Mouse (Mus musculus) hindbrain, embryonic 12.5 days (tissue): ENCODE measurements around the gene Olfr95. TPM values are rescaled to one million over a fixed set of nuclear protein-coding genes. Genes with fewer than 3 reads are reported as not detected.
"Not testable (repeated sequence)": the region's sequence is repeated elsewhere in the genome, so short reads cannot be mapped to it uniquely, and the experiment has no call there.

Source experiments
- ATAC-seq: fragments of 200-750 bp; cut with Nextera tagmentation; 2 replicates; pipeline ENCODE4 v1.8.0; 2017; ENCODE audit warnings: moderate TSS enrichment; ENCODE audit not compliant: low FRiP score
- H3K27ac ChIP-seq: fragments of 300-500 bp; sonication (generic); 2 replicates; pipeline ENCODE4 v1.5.1; 2016; ENCODE audit warnings: mild to moderate bottlenecking
- H3K27me3 ChIP-seq: fragments of 300-500 bp; sonication (generic); 2 replicates; pipeline ENCODE4 v1.6.1; 2016; ENCODE audit warnings: mild to moderate bottlenecking
- H3K36me3 ChIP-seq: fragments of 300-500 bp; sonication (generic); 2 replicates; pipeline ENCODE4 v1.6.1; 2016; ENCODE audit warnings: mild to moderate bottlenecking
- H3K4me1 ChIP-seq: fragments of 300-500 bp; sonication (generic); 2 replicates; pipeline ENCODE4 v1.6.1; 2016
- H3K4me2 ChIP-seq: fragments of 300-500 bp; sonication (generic); replicated peaks from 2 replicates; pipeline ENCODE4 v1.6.1; 2016; ENCODE audit warnings: mild to moderate bottlenecking
- H3K4me3 ChIP-seq: fragments of 300-500 bp; sonication (generic); 2 replicates; pipeline ENCODE4 v1.5.1; 2016; ENCODE audit warnings: mild to moderate bottlenecking
- H3K9ac ChIP-seq: fragments of 300-500 bp; sonication (generic); 2 replicates; pipeline ENCODE4 v1.6.1; 2016; ENCODE audit warnings: mild to moderate bottlenecking, moderate library complexity
- H3K9me3 ChIP-seq: fragments of 300-500 bp; sonication (generic); replicated peaks from 2 replicates; pipeline ENCODE4 v1.6.1; 2016; ENCODE audit warnings: mild to moderate bottlenecking
- WGBS: fragments of 180-500 bp; shearing (Covaris S2); methylation state at CpG from one replicate; pipeline ENCODE4 v1.1.7; 2016; 5-methylcytosine and 5-hydroxymethylcytosine counted together
- polyA plus RNA-seq: library from polyadenylated mRNA; unstranded; fragments of >200 nt; fragmentation: Nextera tagmentation; extraction: Ambion mirVana; gene quantifications from 2 replicates; pipeline ENCODE4 v1.2.1, GENCODE M21; 2016

The Olfr95 gene
- polyA plus RNA-seq, result not detected in 2 replicates

DNA sequence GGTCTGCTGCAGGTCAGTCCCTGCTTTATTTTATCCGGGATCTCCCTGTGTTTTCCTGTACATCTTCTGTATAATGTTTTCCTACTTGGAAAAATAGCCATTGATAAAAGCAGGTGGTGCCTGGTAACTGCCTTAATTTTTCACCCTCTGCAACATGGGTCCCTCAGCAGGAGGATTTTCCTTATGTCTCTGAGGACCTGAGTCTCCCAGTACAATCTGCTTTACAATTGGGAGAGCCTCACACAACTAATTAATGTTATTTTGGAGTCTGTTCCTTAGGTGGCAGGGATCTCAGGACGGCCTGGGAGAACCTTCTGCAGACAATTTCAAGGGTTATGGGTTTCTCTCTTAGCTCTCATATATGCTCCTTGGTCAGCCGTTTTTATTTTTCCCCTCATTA lies at the start of gene Olfr95:
Gene Olfr95 (minus strand): TSS at position 101 of the 400 bp plus-strand sequence.
- 77% methylated on average over 3 of the region's 3 CpGs for WGBS
- Histone ChIP-seq H3K9ac (no peak within 1 kb of the TSS), H3K4me3 (no peak within 1 kb of the TSS), H3K27ac (no peak within 1 kb of the TSS), H3K4me1 (peaks cover 4% of the 10 kb centered on the region; the same call in 1 of the 2 replicates), H3K9me3 (no peaks in the 10 kb centered on the region), H3K36me3 (no peaks in the 10 kb centered on the region), H3K27me3 (peaks cover 19% of the 10 kb centered on the region), H3K4me2 (no peak within 1 kb of the TSS)
- no peak for ATAC-seq

GRCm38 (mm10) chr17:37250544-37250943 lies 37.6 kb upstream of the Olfr95 start:
- H3K36me3 ChIP-seq, result no peaks in the 10 kb centered on the region
- H3K4me3 ChIP-seq, result no peak overlapping the region
- H3K27me3 ChIP-seq, result no peaks in the 10 kb centered on the region
- ATAC-seq, result no peak
- no peaks in the 10 kb centered on the region for H3K4me1 ChIP-seq
- no peak overlapping the region for H3K9ac ChIP-seq
- H3K27ac ChIP-seq, result no peak overlapping the region
- H3K4me2 ChIP-seq, result no peak overlapping the region
- no peaks in the 10 kb centered on the region for H3K9me3 ChIP-seq
- WGBS, result 15% methylated on average over 1 of the region's 1 CpGs

GRCm38 (mm10) chr17:37249460-37249859 lies 36.5 kb upstream of the Olfr95 start:
- Histone ChIP-seq H3K27ac (no peak overlapping the region), H3K9me3 (no peaks in the 10 kb centered on the region), H3K4me1 (no peaks in the 10 kb centered on the region), H3K4me3 (no peak overlapping the region), H3K27me3 (no peaks in the 10 kb centered on the region), H3K9ac (no peak overlapping the region), H3K36me3 (no peaks in the 10 kb centered on the region), H3K4me2 (no peak overlapping the region)
- no peak for ATAC-seq

DNA sequence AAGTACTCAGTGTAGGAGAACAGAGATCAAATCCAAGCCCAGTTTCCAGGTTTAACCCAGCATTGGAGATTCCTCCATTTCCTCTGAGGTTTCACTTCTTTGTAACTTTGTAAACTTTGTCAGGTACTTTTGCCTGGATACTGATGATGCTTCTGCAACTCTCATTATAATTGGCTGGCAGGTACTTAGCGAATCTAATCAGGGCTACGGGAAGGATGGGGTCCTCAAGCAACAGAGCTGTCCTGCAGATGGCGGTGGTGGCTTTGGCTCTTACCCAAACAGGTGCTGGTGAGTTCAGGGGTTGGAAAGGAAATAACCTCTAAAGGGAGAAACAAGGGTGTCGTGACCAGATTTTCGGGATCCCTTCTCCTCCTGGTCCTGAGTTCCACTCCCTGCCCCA lies 33.8 kb upstream of the Olfr95 start:
- H3K9me3 ChIP-seq, result no peaks in the 10 kb centered on the region
- no peak overlapping the region for H3K27ac ChIP-seq
- no peaks in the 10 kb centered on the region for H3K36me3 ChIP-seq
- ATAC-seq, result no peak
- no peaks in the 10 kb centered on the region for H3K27me3 ChIP-seq
- no peak overlapping the region for H3K4me3 ChIP-seq
- H3K4me1 ChIP-seq, result no peaks in the 10 kb centered on the region
- H3K9ac ChIP-seq, result no peak overlapping the region
- no peak overlapping the region for H3K4me2 ChIP-seq
- 43% methylated on average over 5 of the region's 5 CpGs for WGBS

DNA sequence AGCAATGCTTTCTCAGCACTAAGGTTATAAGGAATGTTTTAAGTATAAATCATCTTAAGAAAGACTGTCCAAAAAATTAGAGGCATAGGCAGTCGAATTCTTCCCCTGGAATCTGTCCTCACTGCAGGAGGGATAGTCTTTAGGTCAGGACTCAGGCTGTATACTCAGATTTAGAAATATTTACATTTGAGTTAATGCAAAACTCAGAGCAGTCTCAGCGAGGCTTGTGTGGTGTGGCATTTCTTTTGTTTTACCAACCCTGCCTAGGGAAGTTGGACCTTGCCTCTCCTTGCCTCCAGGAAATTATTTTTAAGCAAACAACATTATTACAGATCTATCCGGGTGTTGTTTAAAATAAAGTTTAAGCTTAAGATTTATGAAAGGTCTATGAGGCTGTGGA lies 29.3 kb upstream of the Olfr95 start:
- no peak overlapping the region for H3K9ac ChIP-seq
- H3K4me3 ChIP-seq, result no peak overlapping the region
- WGBS, result 56% methylated on average over 3 of the region's 3 CpGs
- H3K4me1 ChIP-seq, result no peaks in the 10 kb centered on the region
- no peaks in the 10 kb centered on the region for H3K36me3 ChIP-seq
- no peaks in the 10 kb centered on the region for H3K27me3 ChIP-seq
- no peak overlapping the region for H3K27ac ChIP-seq
- H3K4me2 ChIP-seq, result no peak overlapping the region
- no peaks in the 10 kb centered on the region; the same call in 1 of the 2 replicates for H3K9me3 ChIP-seq
- no peak for ATAC-seq

DNA sequence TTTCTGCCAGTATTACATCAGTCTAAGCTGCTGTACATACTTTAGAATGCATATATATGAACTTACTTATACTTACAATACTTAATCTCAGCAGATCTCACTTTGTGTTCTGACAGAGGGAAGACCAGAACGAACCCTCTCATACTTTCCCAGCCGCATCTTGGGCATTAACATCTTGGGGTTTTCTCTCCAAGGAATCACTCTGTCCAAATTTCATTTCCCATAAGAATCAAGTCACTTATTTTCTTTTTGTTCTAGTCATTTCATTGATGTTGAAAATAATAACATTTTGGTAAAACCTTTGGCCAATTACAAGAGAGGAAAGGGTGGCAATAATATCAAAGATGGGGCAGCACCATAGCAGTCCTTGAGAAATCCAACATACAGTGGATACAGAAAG lies 24.3 kb upstream of the Olfr95 start, which contains the start of gene Olfr97:
Gene Olfr97 (minus strand): TSS at position 101 of the 400 bp plus-strand sequence.
- not testable (repeated sequence) for H3K4me1 ChIP-seq, H3K36me3 ChIP-seq
- 92% methylated on average over 2 of the region's 2 CpGs for WGBS

GRCm38 (mm10) chr17:37221879-37222278 lies 9.0 kb upstream of the Olfr95 start:
- Histone ChIP-seq H3K9ac (no peak overlapping the region), H3K4me3 (no peak overlapping the region), H3K4me1 (no peaks in the 10 kb centered on the region), H3K27me3 (no peaks in the 10 kb centered on the region), H3K36me3 (no peaks in the 10 kb centered on the region), H3K4me2 (no peak overlapping the region), H3K9me3 (no peaks in the 10 kb centered on the region), H3K27ac (no peak overlapping the region)
- WGBS, result 33% methylated on average over 1 of the region's 1 CpGs
- no peak for ATAC-seq

More for the DNA sequence above, 24.3 kb upstream of the Olfr95 start, which contains the start of gene Olfr97:
- H3K9ac ChIP-seq, H3K9me3 ChIP-seq, H3K4me3 ChIP-seq, H3K4me2 ChIP-seq, H3K27ac ChIP-seq, ATAC-seq, H3K27me3 ChIP-seq: not testable (repeated sequence)

GRCm38 (mm10) chr17:37219846-37220245 lies 6.9 kb upstream of the Olfr95 start, which contains the start of gene Olfr96:
TSS of gene Olfr96 (plus strand) at chr17:37220146.
- Histone ChIP-seq H3K36me3 (no peaks in the 10 kb centered on the region), H3K4me1 (no peaks in the 10 kb centered on the region), H3K4me3 (no peak within 1 kb of the TSS), H3K27me3 (no peaks in the 10 kb centered on the region), H3K9me3 (no peaks in the 10 kb centered on the region), H3K27ac (no peak within 1 kb of the TSS), H3K4me2 (no peak within 1 kb of the TSS), H3K9ac (no peak within 1 kb of the TSS)
- ATAC-seq, result no peak
- WGBS, result 59% methylated on average over 4 of the region's 4 CpGs

DNA sequence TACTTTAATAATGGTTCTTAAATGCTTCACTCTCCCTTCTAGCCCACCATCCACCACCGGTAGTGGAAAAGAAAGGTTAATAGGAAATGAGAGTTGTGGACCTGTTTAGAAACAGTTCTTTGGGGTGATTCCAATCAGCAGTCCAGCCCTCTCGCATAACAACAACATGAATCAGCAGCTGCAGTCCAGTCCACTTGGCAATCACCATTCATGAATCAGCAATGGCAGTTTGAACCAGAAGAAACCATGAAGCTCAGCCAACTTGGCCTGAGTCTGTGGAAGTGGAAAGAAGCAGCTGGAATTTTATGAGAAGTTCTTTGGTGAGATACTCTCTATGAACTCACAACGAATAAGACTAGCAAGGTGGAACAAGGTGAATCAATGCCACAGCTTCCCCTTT lies 5.6 kb upstream of the Olfr95 start:
- no peaks in the 10 kb centered on the region for H3K9me3 ChIP-seq
- no peak overlapping the region for H3K27ac ChIP-seq
- no peak overlapping the region for H3K9ac ChIP-seq
- no peaks in the 10 kb centered on the region for H3K4me1 ChIP-seq
- H3K27me3 ChIP-seq, result no peaks in the 10 kb centered on the region
- H3K36me3 ChIP-seq, result no peaks in the 10 kb centered on the region
- H3K4me2 ChIP-seq, result no peak overlapping the region
- 92% methylated on average over 3 of the region's 3 CpGs for WGBS
- no peak overlapping the region for H3K4me3 ChIP-seq
- ATAC-seq, result no peak

DNA sequence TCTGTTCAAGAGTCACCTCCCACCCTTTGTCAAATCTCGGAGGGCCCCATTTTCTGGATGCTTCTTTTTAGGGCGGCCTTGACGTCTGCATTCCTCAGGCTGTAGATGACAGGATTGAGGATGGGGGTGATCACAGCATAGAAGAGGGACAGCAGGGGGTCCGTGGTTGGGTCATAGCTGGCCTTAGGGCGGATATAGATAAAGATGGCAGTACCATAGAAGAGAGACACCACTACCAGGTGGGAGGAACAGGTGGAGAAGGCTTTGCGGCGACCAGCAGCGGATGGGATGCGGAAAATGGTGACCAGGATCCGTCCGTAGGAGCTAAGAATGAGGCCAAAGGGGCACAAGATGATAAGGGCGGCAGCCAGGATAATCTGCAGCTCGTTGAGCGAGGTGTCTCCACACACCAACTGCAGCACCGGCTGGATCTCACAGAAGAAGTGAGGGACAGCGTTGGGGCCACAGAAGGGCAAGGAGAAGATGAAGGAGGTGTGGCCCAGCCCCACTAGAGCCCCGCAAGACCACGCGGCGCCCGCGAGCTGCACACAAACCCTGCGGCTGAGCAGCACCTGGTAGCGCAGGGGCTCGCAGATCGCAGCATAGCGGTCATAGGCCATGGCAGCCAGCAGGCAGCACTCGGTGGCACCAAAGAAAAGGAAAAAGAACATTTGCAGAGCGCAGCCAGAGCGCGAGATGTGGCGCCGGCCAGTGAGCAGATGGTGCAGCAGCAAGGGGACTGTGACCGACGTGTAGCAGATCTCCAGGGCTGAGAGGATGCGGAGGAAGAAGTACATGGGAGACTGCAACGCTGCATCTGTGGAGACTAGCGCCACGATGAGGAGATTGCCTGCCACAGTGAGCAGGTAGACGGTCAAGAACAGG lies 1.8 kb downstream of the Olfr95 start:
- Histone ChIP-seq H3K4me3 (peak overlapping the region; percentile 34), H3K9me3 (no peaks in the 10 kb centered on the region), H3K4me1 (peaks cover 4% of the 10 kb centered on the region; the same call in 1 of the 2 replicates), H3K4me2 (peak overlapping the region; percentile 50), H3K36me3 (no peaks in the 10 kb centered on the region), H3K27ac (no peak overlapping the region), H3K27me3 (peaks cover 19% of the 10 kb centered on the region), H3K9ac (no peak overlapping the region; the same call in 1 of the 2 replicates)
- ATAC-seq, result peak; percentile 67
- 22% methylated on average over 40 of the region's 40 CpGs for WGBS

DNA sequence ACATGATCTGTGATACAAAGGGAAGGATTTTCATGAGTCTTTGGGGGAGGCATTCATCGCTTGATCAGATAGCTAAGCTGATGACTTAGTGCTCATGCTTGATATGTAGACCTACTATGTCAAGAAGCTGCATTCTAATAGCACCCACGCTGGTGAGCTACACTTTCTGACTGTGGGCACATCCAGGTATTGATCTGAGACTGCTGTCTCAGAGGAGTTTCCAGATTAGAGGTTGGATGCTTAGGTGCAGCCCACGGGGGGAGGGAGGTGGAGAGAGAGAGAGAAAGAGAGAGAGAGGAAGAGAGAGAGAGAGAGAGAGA lies 9.0 kb downstream of the Olfr95 start:
- 40% methylated on average over 3 of the region's 3 CpGs for WGBS
- Histone ChIP-seq H3K9me3 (no peaks in the 10 kb centered on the region), H3K4me1 (no peaks in the 10 kb centered on the region), H3K9ac (no peak overlapping the region), H3K4me3 (no peak overlapping the region), H3K27me3 (peaks cover 7% of the 10 kb centered on the region; the same call in 1 of the 2 replicates), H3K4me2 (no peak overlapping the region), H3K36me3 (no peaks in the 10 kb centered on the region), H3K27ac (no peak overlapping the region)
- ATAC-seq, result peak; percentile 52

- peak; percentile 80 for ATAC-seq
- Histone ChIP-seq H3K4me1 (no peaks in the 10 kb centered on the region), H3K36me3 (no peaks in the 10 kb centered on the region), H3K4me2 (no peak overlapping the region), H3K27ac (no peak overlapping the region), H3K4me3 (no peak overlapping the region), H3K27me3 (peaks cover 6% of the 10 kb centered on the region), H3K9ac (no peak overlapping the region), H3K9me3 (no peaks in the 10 kb centered on the region)
- 1% methylated on average over 4 of the region's 4 CpGs for WGBS
These were observed 9.6 kb downstream of the Olfr95 start for GRCm38 (mm10) chr17:37203206-37203916.
